Mouse (Mus musculus) liver, embryonic 16.5 days (tissue): Measurements from ENCODE around the gene Tgoln1. TPM values are rescaled to one million over a fixed set of nuclear protein-coding genes. Genes with fewer than 3 reads are reported as not detected.
A peak's percentile ranks its signal among the peaks of the same experiment; 100 is the strongest.

ENCODE experiments used
- ATAC-seq: fragments of 200-750 bp; cut with Nextera tagmentation; 2 replicates; pipeline ENCODE4 v1.8.0; 2017; ENCODE audit warnings: low read depth, mild to moderate bottlenecking, moderate number of reproducible peaks, moderate library complexity
- H3K27ac ChIP-seq: fragments of 300-500 bp; sonication (generic); 2 replicates; pipeline ENCODE4 v1.5.1; 2014; ENCODE audit warnings: mild to moderate bottlenecking, low read length
- H3K27me3 ChIP-seq: fragments of 300-500 bp; sonication (generic); 2 replicates; pipeline ENCODE4 v1.6.1; 2014; ENCODE audit warnings: low read depth, low read length, mixed read lengths; ENCODE audit not compliant: control insufficient read depth, insufficient read depth
- H3K36me3 ChIP-seq: fragments of 300-500 bp; sonication (generic); 2 replicates; pipeline ENCODE4 v1.6.1; 2014; ENCODE audit warnings: mild to moderate bottlenecking; ENCODE audit not compliant: control insufficient read depth, insufficient read depth
- H3K4me1 ChIP-seq: fragments of 300-500 bp; sonication (generic); 2 replicates; pipeline ENCODE4 v1.6.1; 2014; ENCODE audit warnings: low read depth, low read length, mixed read lengths; ENCODE audit not compliant: control insufficient read depth
- H3K4me2 ChIP-seq: fragments of 300-500 bp; sonication (generic); 2 replicates; pipeline ENCODE4 v1.6.1; 2014; ENCODE audit warnings: low read depth, low read length, mixed read lengths
- H3K4me3 ChIP-seq: fragments of 300-500 bp; sonication (generic); 2 replicates; pipeline ENCODE4 v1.5.1; 2014; ENCODE audit warnings: low read depth, mild to moderate bottlenecking, low read length
- H3K9ac ChIP-seq: fragments of 300-500 bp; sonication (generic); 2 replicates; pipeline ENCODE4 v1.6.1; 2014; ENCODE audit warnings: low read depth, low read length
- H3K9me3 ChIP-seq: fragments of 300-500 bp; sonication (generic); replicated peaks from 2 replicates; pipeline ENCODE4 v1.6.1; 2016; ENCODE audit warnings: low read length; ENCODE audit not compliant: control insufficient read depth
- WGBS: fragments of 180-500 bp; shearing (Covaris S2); extraction: QIAGEN DNeasy Blood & Tissue Kit; methylation state at CpG from one replicate; pipeline ENCODE4 v1.1.7; 2014; ENCODE audit not compliant: insufficient replicate concordance; 5-methylcytosine and 5-hydroxymethylcytosine counted together
- polyA plus RNA-seq: library from polyadenylated mRNA; unstranded; fragments of >200 nt; fragmentation: Nextera tagmentation; extraction: Ambion mirVana; gene quantifications from 2 replicates; pipeline ENCODE4 v1.2.1, GENCODE M21; 2015

Gene Tgoln1
- polyA plus RNA-seq, 1 experiment from 2014 or later, result 16.8 TPM

GRCm38 (mm10) chr6:72635760-72636431 is 19.1 kb upstream of the Tgoln1 start:
- ATAC-seq, result 0 out of 2 replicates have a peak, but pooled peaks have one; percentile 28
- Histone ChIP-seq H3K4me3 (no peak overlapping the region), H3K4me1 (no peaks in the 10 kb centered on the region; the same call in none of the 2 replicates), H3K27ac (no peak overlapping the region), H3K9me3 (no peaks in the 10 kb centered on the region), H3K4me2 (no peak overlapping the region), H3K27me3 (no peaks in the 10 kb centered on the region), H3K36me3 (no peaks in the 10 kb centered on the region), H3K9ac (no peak overlapping the region)
- 33% methylated on average over 12 of the region's 12 CpGs for WGBS

DNA sequence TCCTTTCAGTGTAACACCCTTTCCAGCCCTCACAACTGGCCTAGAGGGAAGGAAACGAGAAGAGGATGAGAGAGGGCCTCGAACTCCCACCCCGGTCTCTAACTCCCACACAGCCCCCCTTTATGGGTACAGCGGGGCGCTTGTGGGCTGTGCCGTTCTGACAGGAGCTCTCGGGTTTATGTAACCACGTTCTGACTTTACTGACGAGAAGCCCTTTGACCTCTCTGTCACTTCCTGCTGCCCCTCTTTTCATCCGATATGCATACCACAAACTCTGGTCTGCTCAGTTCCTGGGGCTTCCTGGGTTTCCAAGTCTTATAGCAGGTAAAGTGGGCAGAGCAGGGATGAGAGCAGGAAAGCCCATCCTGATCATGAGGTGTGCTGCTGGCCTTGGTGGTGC is 17.5 kb upstream of the Tgoln1 start:
- ATAC-seq, result no peak; the same call in 1 of the 2 replicates
- no peak overlapping the region for H3K9ac ChIP-seq
- no peak overlapping the region for H3K4me3 ChIP-seq
- no peaks in the 10 kb centered on the region for H3K9me3 ChIP-seq
- H3K27ac ChIP-seq, result no peak overlapping the region
- H3K27me3 ChIP-seq, result no peaks in the 10 kb centered on the region
- 17% methylated on average over 10 of the region's 10 CpGs for WGBS
- H3K36me3 ChIP-seq, result no peaks in the 10 kb centered on the region
- no peak overlapping the region for H3K4me2 ChIP-seq
- no peaks in the 10 kb centered on the region; the same call in none of the 2 replicates for H3K4me1 ChIP-seq

DNA sequence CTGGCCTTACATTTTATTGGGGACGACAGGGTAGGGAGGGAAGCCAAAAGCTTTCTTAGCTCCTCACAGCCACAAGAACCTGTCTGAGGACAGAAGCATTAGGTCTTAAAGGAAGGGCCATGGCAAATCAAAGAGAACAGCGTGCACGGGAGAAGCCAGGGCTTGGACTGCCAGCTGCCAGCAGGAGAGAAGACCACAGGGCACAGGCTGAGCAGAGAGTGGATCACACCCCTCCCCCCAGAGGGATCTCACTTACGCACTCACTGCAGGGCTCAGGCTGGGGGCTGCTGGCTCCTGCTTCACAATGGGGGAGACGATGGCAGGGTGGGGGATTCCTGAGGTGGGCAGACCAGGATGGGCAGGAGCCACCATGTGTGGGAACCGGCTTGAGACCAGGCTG is 14.9 kb upstream of the Tgoln1 start:
- H3K4me2 ChIP-seq, result no peak overlapping the region
- no peaks in the 10 kb centered on the region; the same call in none of the 2 replicates for H3K4me1 ChIP-seq
- 70% methylated on average over 6 of the region's 6 CpGs for WGBS
- no peaks in the 10 kb centered on the region for H3K36me3 ChIP-seq
- no peak overlapping the region for H3K9ac ChIP-seq
- no peak for ATAC-seq
- H3K4me3 ChIP-seq, result no peak overlapping the region
- H3K27ac ChIP-seq, result no peak overlapping the region
- no peaks in the 10 kb centered on the region for H3K27me3 ChIP-seq
- H3K9me3 ChIP-seq, result no peaks in the 10 kb centered on the region

DNA sequence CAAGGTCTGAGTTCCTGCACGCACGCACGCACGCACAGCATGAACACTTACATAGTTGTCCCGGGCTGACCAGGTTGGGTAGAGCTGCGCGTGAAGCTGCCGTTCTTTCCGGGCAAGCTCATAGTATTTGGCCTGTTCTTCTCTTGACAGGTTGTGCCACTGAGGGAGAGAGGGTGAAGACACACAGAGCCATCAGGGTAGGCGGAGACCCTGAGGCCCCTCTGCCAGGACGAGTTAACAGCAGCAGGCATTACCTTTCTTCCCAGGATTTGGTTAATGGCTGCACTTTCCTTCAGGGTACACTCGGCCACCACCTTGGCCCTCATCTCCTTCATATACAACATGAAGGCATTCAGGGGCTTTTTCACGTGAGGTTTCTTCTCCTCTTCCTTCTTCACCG is 14.2 kb upstream of the Tgoln1 start:
- Histone ChIP-seq H3K4me1 (no peaks in the 10 kb centered on the region; the same call in none of the 2 replicates), H3K36me3 (no peaks in the 10 kb centered on the region), H3K4me3 (no peak overlapping the region), H3K4me2 (no peak overlapping the region), H3K9me3 (no peaks in the 10 kb centered on the region), H3K9ac (no peak overlapping the region), H3K27ac (0 out of 2 replicates have a peak overlapping the region, but pooled peaks have one; percentile 7), H3K27me3 (no peaks in the 10 kb centered on the region)
- 73% methylated on average over 14 of the region's 14 CpGs for WGBS
- no peak for ATAC-seq

- no peak overlapping the region for H3K4me2 ChIP-seq
- no peak overlapping the region for H3K4me3 ChIP-seq
- no peak overlapping the region for H3K9ac ChIP-seq
- no peaks in the 10 kb centered on the region for H3K27me3 ChIP-seq
- 55% methylated on average over 2 of the region's 2 CpGs for WGBS
- no peaks in the 10 kb centered on the region for H3K36me3 ChIP-seq
- H3K9me3 ChIP-seq, result no peaks in the 10 kb centered on the region
- ATAC-seq, result peak; percentile 75
- H3K27ac ChIP-seq, result peak overlapping the region; percentile 49; the same call in 1 of the 2 replicates
- H3K4me1 ChIP-seq, result no peaks in the 10 kb centered on the region; the same call in 1 of the 2 replicates
Measured at GRCm38 (mm10) chr6:72630370-72630769, 13.6 kb upstream of the Tgoln1 start.

DNA sequence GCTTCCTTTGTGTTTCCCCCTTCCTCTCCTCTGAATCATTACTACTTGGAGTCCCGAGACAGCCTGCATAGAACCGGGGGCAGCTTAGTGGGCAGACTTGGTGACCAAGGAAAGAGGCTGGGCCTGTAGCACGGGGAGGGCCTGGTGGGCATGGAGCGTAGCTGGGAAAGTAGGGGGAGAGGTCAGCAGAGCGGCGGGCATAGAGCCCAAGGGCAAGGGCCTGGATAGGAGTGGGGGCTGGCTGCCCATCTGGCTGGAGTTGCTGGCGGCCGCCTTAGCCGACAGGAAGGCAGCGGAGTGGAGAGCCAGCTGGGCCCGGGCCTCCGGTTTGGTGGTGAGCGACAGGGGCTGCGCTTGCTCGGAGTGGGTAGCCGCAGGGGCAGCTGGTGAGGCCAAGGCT is 10.5 kb upstream of the Tgoln1 start:
- Histone ChIP-seq H3K27ac (no peak overlapping the region), H3K4me1 (no peaks in the 10 kb centered on the region; the same call in 1 of the 2 replicates), H3K9ac (no peak overlapping the region), H3K4me3 (no peak overlapping the region), H3K9me3 (no peaks in the 10 kb centered on the region), H3K4me2 (no peak overlapping the region), H3K36me3 (no peaks in the 10 kb centered on the region), H3K27me3 (no peaks in the 10 kb centered on the region)
- WGBS, result 80% methylated on average over 16 of the region's 16 CpGs
- ATAC-seq, result no peak

DNA sequence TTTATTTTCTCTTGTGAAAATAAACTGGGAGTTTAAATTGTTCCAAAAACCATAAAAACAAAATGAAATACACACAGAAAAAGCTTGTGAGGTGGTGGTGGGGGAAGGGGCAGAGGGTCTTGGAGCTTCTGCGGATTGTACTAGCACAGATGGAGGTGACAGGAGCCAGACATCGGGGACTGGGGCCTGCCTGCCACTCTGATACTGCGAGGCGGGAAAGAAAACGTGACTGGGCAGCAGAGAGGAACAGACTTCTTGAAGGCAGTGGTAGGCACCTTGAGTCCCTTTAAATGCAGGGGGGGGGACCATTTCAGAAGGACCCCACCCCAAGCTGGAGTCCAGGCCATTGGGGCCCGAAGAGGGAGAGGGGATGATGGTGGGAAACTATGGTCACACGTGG is 9.6 kb upstream of the Tgoln1 start:
- no peaks in the 10 kb centered on the region for H3K9me3 ChIP-seq
- no peak overlapping the region for H3K9ac ChIP-seq
- no peak for ATAC-seq
- H3K36me3 ChIP-seq, result no peaks in the 10 kb centered on the region
- 60% methylated on average over 7 of the region's 7 CpGs for WGBS
- H3K27me3 ChIP-seq, result no peaks in the 10 kb centered on the region
- no peaks in the 10 kb centered on the region; the same call in none of the 2 replicates for H3K4me1 ChIP-seq
- H3K4me3 ChIP-seq, result no peak overlapping the region
- H3K27ac ChIP-seq, result no peak overlapping the region
- H3K4me2 ChIP-seq, result no peak overlapping the region

DNA sequence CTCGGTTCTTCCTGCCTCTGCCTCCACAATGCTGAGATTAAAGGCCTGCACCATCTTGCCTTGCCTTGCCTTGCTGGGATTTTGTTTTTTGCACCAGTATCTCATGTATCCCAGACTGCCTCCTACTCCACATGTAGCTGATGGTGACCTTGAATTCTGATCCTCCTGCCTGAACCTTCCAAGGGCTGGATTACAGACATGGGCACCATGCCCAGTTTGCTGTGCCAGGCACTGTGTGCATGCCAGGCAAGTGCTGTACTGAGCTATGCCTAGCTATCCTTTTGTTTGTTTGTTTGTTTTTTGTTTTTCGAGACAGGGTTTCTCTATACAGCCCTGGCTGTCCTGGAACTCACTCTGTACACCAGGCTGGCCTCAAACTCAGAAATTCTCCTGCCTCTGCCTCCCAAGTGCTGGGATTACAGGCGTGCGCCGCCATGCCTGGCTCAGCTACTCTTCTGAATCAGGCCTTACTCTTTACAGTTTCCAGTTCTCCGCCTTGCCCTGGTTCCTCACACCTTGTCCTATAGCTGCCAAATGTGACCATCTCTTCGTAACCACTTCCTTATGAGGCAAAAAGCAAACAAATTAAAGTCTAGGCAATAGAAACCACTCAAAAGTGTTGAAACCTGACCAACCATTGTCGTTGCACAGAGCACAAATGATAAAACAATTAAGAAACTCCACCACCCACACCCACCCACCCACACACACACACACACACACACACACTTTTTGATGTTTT is 7.0 kb upstream of the Tgoln1 start:
- no peak overlapping the region for H3K27ac ChIP-seq

GRCm38 (mm10) chr6:72622917-72623316 is 6.1 kb upstream of the Tgoln1 start:
- WGBS, result 55% methylated on average over 3 of the region's 3 CpGs
- no peaks in the 10 kb centered on the region for H3K27me3 ChIP-seq
- no peaks in the 10 kb centered on the region for H3K9me3 ChIP-seq
- no peak overlapping the region for H3K4me2 ChIP-seq
- no peak overlapping the region for H3K27ac ChIP-seq
- ATAC-seq, result no peak
- H3K4me3 ChIP-seq, result no peak overlapping the region
- no peaks in the 10 kb centered on the region for H3K36me3 ChIP-seq
- H3K4me1 ChIP-seq, result peaks cover 5% of the 10 kb centered on the region
- H3K9ac ChIP-seq, result no peak overlapping the region

More for the DNA sequence above, 7.0 kb upstream of the Tgoln1 start:
- WGBS, result 64% methylated on average over 8 of the region's 8 CpGs
- no peak overlapping the region for H3K9ac ChIP-seq
- H3K27me3 ChIP-seq, result no peaks in the 10 kb centered on the region
- ATAC-seq, result no peak
- H3K36me3 ChIP-seq, result no peaks in the 10 kb centered on the region
- peaks cover 5% of the 10 kb centered on the region for H3K4me1 ChIP-seq
- no peak overlapping the region for H3K4me2 ChIP-seq
- no peak overlapping the region for H3K4me3 ChIP-seq
- no peaks in the 10 kb centered on the region for H3K9me3 ChIP-seq
